Comparison of ENCODE assay signal across 8 mouse cellular contexts in genomic region chr17:47295315-47296011, GRCm38 (mm10).
A peak's percentile ranks its signal among the peaks of the same experiment; 100 is the strongest.
DNase-seq lines count a peak whose midpoint lies in the region; ATAC-seq lines count a peak whose summit lies in the region.

No protein-coding gene starts in this region.

- 85% methylated on average over 17 of the region's 17 CpGs for WGBS in forebrain, embryonic 10.5 days
- WGBS in forebrain, embryonic 11.5 days: 76% methylated on average over 17 of the region's 17 CpGs
- WGBS in heart, embryonic 11.5 days (ENCODE audit: insufficient replicate concordance): 39% methylated on average over 17 of the region's 17 CpGs
- WGBS in forebrain, embryonic 14.5 days: 78% methylated on average over 17 of the region's 17 CpGs

- no peak overlapping the region for H3K4me2 ChIP-seq in forebrain, embryonic 11.5 days (ENCODE audit: low read depth, low read length, severe bottlenecking)
- H3K4me2 ChIP-seq in heart, embryonic 11.5 days: peak overlapping the region; percentile 3; the same call in 1 of the 2 replicates
- H3K4me2 ChIP-seq in forebrain, embryonic 14.5 days (ENCODE audit: low read length): no peak overlapping the region

- H3K27ac ChIP-seq in forebrain, embryonic 10.5 days: peak overlapping the region; percentile 51
- H3K27ac ChIP-seq in forebrain, embryonic 11.5 days (ENCODE audit: low read depth, low read length): no peak overlapping the region
- H3K27ac ChIP-seq in heart, embryonic 11.5 days (ENCODE audit: low read depth, low read length): peak overlapping the region; percentile 72
- H3K27ac ChIP-seq in forebrain, embryonic 14.5 days (ENCODE audit: low read depth, low read length): no peak overlapping the region

- H3K4me3 ChIP-seq in forebrain, embryonic 10.5 days: no peak overlapping the region
- H3K4me3 ChIP-seq in forebrain, embryonic 11.5 days (ENCODE audit: low read depth, low read length): no peak overlapping the region
- no peak overlapping the region for H3K4me3 ChIP-seq in heart, embryonic 11.5 days (ENCODE audit: low read depth, low read length)
- no peak overlapping the region for H3K4me3 ChIP-seq in forebrain, embryonic 14.5 days (ENCODE audit: low read depth, low read length)

- H3K4me1 ChIP-seq in forebrain, embryonic 10.5 days: peaks cover 44% of the 10 kb centered on the region
- H3K4me1 ChIP-seq in forebrain, embryonic 11.5 days (replicated peaks; ENCODE audit: control insufficient read depth, insufficient read depth, low read length): peaks cover 5% of the 10 kb centered on the region
- peaks cover 25% of the 10 kb centered on the region for H3K4me1 ChIP-seq in heart, embryonic 11.5 days (ENCODE audit: control insufficient read depth, insufficient read depth, low read length)
- H3K4me1 ChIP-seq in forebrain, embryonic 14.5 days (ENCODE audit: control insufficient read depth, insufficient read depth, low read length): peaks cover 6% of the 10 kb centered on the region; the same call in 1 of the 2 replicates

- no peaks in the 10 kb centered on the region for H3K9me3 ChIP-seq in forebrain, embryonic 10.5 days
- H3K9me3 ChIP-seq in forebrain, embryonic 11.5 days (ENCODE audit: control insufficient read depth, low read length): no peaks in the 10 kb centered on the region
- H3K9me3 ChIP-seq in heart, embryonic 11.5 days (replicated peaks; ENCODE audit: control insufficient read depth, low read length): no peaks in the 10 kb centered on the region
- no peaks in the 10 kb centered on the region for H3K9me3 ChIP-seq in forebrain, embryonic 14.5 days (replicated peaks; ENCODE audit: control insufficient read depth, low read length)

- no peak for DNase-seq in forebrain, embryonic 10.5 days (ENCODE audit: extremely low spot score, low spot score)
- no peak for DNase-seq in forebrain, embryonic 11.5 days (ENCODE audit: low spot score)
- DNase-seq in kidney, postnatal 14 days: peak; percentile 67
- no peak for DNase-seq in left cerebral cortex, postnatal 10 days (ENCODE audit: extremely low spot score in 1 of 2, low spot score in 2 of 2)
- no peak for DNase-seq in forebrain, embryonic 14.5 days (ENCODE audit: low spot score)
- no peak for DNase-seq in frontal cortex, adult 2 months (ENCODE audit: extremely low spot score in 1 of 2, low spot score in 1 of 2)

- H3K27me3 ChIP-seq in forebrain, embryonic 10.5 days (ENCODE audit: poor library complexity, severe bottlenecking): no peaks in the 10 kb centered on the region
- H3K27me3 ChIP-seq in forebrain, embryonic 11.5 days (ENCODE audit: control insufficient read depth, insufficient read depth, low read length): no peaks in the 10 kb centered on the region
- no peaks in the 10 kb centered on the region for H3K27me3 ChIP-seq in heart, embryonic 11.5 days (ENCODE audit: control insufficient read depth, insufficient read depth, low read length)
- no peaks in the 10 kb centered on the region for H3K27me3 ChIP-seq in forebrain, embryonic 14.5 days (replicated peaks; ENCODE audit: control insufficient read depth, insufficient read depth, low read length)

- intact Hi-C loops in left cerebral cortex, postnatal 10 days (cut with DNase I): no loop called here

- no peak for ATAC-seq in forebrain, embryonic 11.5 days (replicated peaks; ENCODE audit: low FRiP score)
- ATAC-seq in heart, embryonic 11.5 days (replicated peaks; ENCODE audit: insufficient number of reproducible peaks, low FRiP score, low TSS enrichment): no peak
- peak; percentile 62 for ATAC-seq in megakaryocyte progenitor cell, adult 5-6 weeks (replicated peaks; ENCODE audit: poor library complexity)
- no peak for ATAC-seq in forebrain, embryonic 14.5 days

- H3K36me3 ChIP-seq in forebrain, embryonic 10.5 days (replicated peaks): peaks cover 8% of the 10 kb centered on the region; the same call in 1 of the 2 replicates
- H3K36me3 ChIP-seq in forebrain, embryonic 11.5 days (ENCODE audit: control insufficient read depth, insufficient read depth, low read length): no peaks in the 10 kb centered on the region
- no peaks in the 10 kb centered on the region for H3K36me3 ChIP-seq in heart, embryonic 11.5 days (ENCODE audit: control insufficient read depth, insufficient read depth, low read length)
- no peaks in the 10 kb centered on the region for H3K36me3 ChIP-seq in forebrain, embryonic 14.5 days (ENCODE audit: control insufficient read depth, insufficient read depth, low read length)

- no peak overlapping the region for H3K9ac ChIP-seq in forebrain, embryonic 11.5 days (ENCODE audit: low read length)
- no peak overlapping the region for H3K9ac ChIP-seq in heart, embryonic 11.5 days (ENCODE audit: low read depth, low read length)
- no peak overlapping the region for H3K9ac ChIP-seq in forebrain, embryonic 14.5 days (ENCODE audit: low read length)

Comparison
In these comparisons a context has a peak if more than half of its experiments do, and no peak if none do; other contexts are left out.
1. H3K27ac ChIP-seq: peak in forebrain, embryonic 10.5 days (single experiment) and heart, embryonic 11.5 days (single experiment); none in forebrain, embryonic 11.5 days (single experiment) and forebrain, embryonic 14.5 days (single experiment).